Mouse (Mus musculus) left cerebral cortex, adult 2 months (tissue): ENCODE measurements around the gene Mogat2. TPM values are rescaled to one million over a fixed set of nuclear protein-coding genes. Genes with fewer than 3 reads are reported as not detected.

Experiments used
- DNase-seq, 2 experiments: peaks; one replicate each; pipeline ENCODE4 v3.0.0; 2021 to 2022; ENCODE audit warnings: low spot score in 2 of 2, mixed read lengths in 1 of 2; ENCODE audit errors: extremely low spot score in 1 of 2
- H3K27ac ChIP-seq: fragments of 200-600 bp; 2 replicates; pipeline ENCODE4 v1.8.1; 2022
- H3K4me3 ChIP-seq: fragments of 200-600 bp; 2 replicates; pipeline ENCODE4 v1.8.1; 2022
- CTCF ChIP-seq: fragments of 200-600 bp; IDR thresholded peaks from 2 replicates; pipeline ENCODE4 v1.8.1; 2022; ENCODE audit warnings: antibody characterized with exemption, mild to moderate bottlenecking, moderate library complexity
- intact Hi-C: fragments of 180-260 bp; cut with DNase I; formaldehyde crosslinking; loops from one replicate; pipeline ENCODE4 v1.15.1; 2025
- total RNA-seq, 2 experiments: library from RNA; stranded (reverse); gene quantifications; 2 replicates each; pipeline ENCODE4 v1.2.3; 2021

The Mogat2 gene
- total RNA-seq, 2 experiments from 2014 or later, result not detected

GRCm38 (mm10) chr7:99214621-99215185 is 23.7 kb downstream of the Mogat2 start:
- Histone ChIP-seq H3K4me3 (no peak overlapping the region), H3K27ac (no peak overlapping the region)
- no peak for DNase-seq
- intact Hi-C loops, result no loop called here
- TF ChIP-seq CTCF, result no peak

- TF ChIP-seq CTCF, result no peak
- DNase-seq, result no peak
- H3K4me3 ChIP-seq, result no peak overlapping the region
- H3K27ac ChIP-seq, result no peak overlapping the region
- intact Hi-C loops, result no loop called here
These were observed 24.7 kb downstream of the Mogat2 start for GRCm38 (mm10) chr7:99213686-99214085.

- intact Hi-C loops, result no loop called here
- Histone ChIP-seq H3K27ac (no peak overlapping the region), H3K4me3 (no peak overlapping the region)
- no peak for TF ChIP-seq CTCF
- DNase-seq, result no peak
These were observed 25.4 kb downstream of the Mogat2 start for GRCm38 (mm10) chr7:99213056-99213455.

GRCm38 (mm10) chr7:99208704-99209103 is 29.7 kb downstream of the Mogat2 start:
- no peak overlapping the region for H3K4me3 ChIP-seq
- H3K27ac ChIP-seq, result no peak overlapping the region
- intact Hi-C loops, result no loop called here
- no peak for TF ChIP-seq CTCF
- DNase-seq, result no peak

GRCm38 (mm10) chr7:99206364-99206763 is 32.1 kb downstream of the Mogat2 start:
- no peak for TF ChIP-seq CTCF
- no peak for DNase-seq
- no peak overlapping the region for H3K4me3 ChIP-seq
- intact Hi-C loops, result no loop called here
- no peak overlapping the region for H3K27ac ChIP-seq

GRCm38 (mm10) chr7:99202163-99202562 is 36.3 kb downstream of the Mogat2 start:
- Histone ChIP-seq H3K4me3 (no peak overlapping the region), H3K27ac (no peak overlapping the region)
- intact Hi-C loops, result no loop called here
- DNase-seq, result no peak
- TF ChIP-seq CTCF, result no peak

- H3K27ac ChIP-seq, result no peak overlapping the region
- TF ChIP-seq CTCF, result no peak
- intact Hi-C loops, result no loop called here
- no peak for DNase-seq
- H3K4me3 ChIP-seq, result no peak overlapping the region
These were observed 38.1 kb downstream of the Mogat2 start for GRCm38 (mm10) chr7:99200290-99200689.

- H3K27ac ChIP-seq, result no peak overlapping the region
- intact Hi-C loops, result no loop called here
- DNase-seq, result no peak
- H3K4me3 ChIP-seq, result no peak overlapping the region
- no peak for TF ChIP-seq CTCF
These were observed 38.8 kb downstream of the Mogat2 start for GRCm38 (mm10) chr7:99199451-99200175.

GRCm38 (mm10) chr7:99198811-99199210 is 39.6 kb downstream of the Mogat2 start:
- TF ChIP-seq CTCF, result no peak
- intact Hi-C loops, result no loop called here
- Histone ChIP-seq H3K4me3 (no peak overlapping the region), H3K27ac (no peak overlapping the region)
- DNase-seq, result no peak

- Histone ChIP-seq H3K27ac (no peak overlapping the region), H3K4me3 (no peak overlapping the region)
- TF ChIP-seq CTCF, result no peak
- DNase-seq, result no peak
- intact Hi-C loops, result no loop called here
These were observed 43.9 kb downstream of the Mogat2 start for GRCm38 (mm10) chr7:99194511-99194910.

- Histone ChIP-seq H3K27ac (no peak overlapping the region), H3K4me3 (no peak overlapping the region)
- DNase-seq, result no peak
- TF ChIP-seq CTCF, result no peak
- intact Hi-C loops, result no loop called here
These were observed 44.5 kb downstream of the Mogat2 start for GRCm38 (mm10) chr7:99193926-99194325.

GRCm38 (mm10) chr7:99191411-99191810 is 47.0 kb downstream of the Mogat2 start:
- Histone ChIP-seq H3K27ac (no peak overlapping the region), H3K4me3 (no peak overlapping the region)
- TF ChIP-seq CTCF, result no peak
- no peak for DNase-seq
- intact Hi-C loops, result no loop called here

GRCm38 (mm10) chr7:99189885-99190284 is 48.5 kb downstream of the Mogat2 start:
- intact Hi-C loops, result no loop called here
- no peak for DNase-seq
- Histone ChIP-seq H3K27ac (no peak overlapping the region), H3K4me3 (no peak overlapping the region)
- TF ChIP-seq CTCF, result no peak
